Mouse (Mus musculus) ES-E14 (cell line): ENCODE data around the gene Rsg1.

Source experiments
- CHD2 ChIP-seq: IDR thresholded peaks from 2 replicates; pipeline ENCODE4 v1.6.1; 2014; ENCODE audit warnings: mild to moderate bottlenecking, low read depth, low read length, inconsistent platforms
- HCFC1 ChIP-seq: IDR thresholded peaks from 2 replicates; pipeline ENCODE4 v1.6.1; 2012; ENCODE audit warnings: low read length, inconsistent platforms, borderline replicate concordance; ENCODE audit not compliant: insufficient read depth
- ZNF384 ChIP-seq: IDR thresholded peaks from 2 replicates; pipeline ENCODE4 v1.6.1; 2012; ENCODE audit warnings: low read depth, low read length, inconsistent platforms

DNA sequence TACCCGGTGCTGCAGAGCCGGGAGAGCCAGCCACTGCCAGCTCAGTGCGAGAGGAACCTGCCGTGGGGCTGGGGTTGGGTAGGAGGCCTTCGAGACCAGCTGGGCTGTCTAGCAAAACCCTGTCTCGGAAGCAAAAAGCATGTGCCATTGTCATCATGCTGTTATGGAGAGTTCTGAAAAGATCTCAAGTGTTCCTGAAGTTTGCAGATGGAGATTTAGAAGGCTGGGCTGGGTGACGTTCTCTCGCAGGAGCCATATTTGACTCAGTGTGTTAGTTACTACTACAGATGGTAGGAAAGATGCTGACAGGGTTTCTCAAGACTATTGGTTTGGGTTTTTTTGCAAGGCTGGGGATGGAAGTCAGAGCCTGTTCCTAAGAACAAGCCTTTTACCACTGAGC, 41.6 kb upstream of the Rsg1 start:
- TF ChIP-seq HCFC1 = no peak
- no peak for TF ChIP-seq ZNF384
- TF ChIP-seq CHD2 = no peak
